Mouse (Mus musculus): Measurements from ENCODE around the gene Tnrc6c. TPM values are rescaled to one million over a fixed set of nuclear protein-coding genes. Genes with fewer than 3 reads are reported as not detected.

Tnrc6c gene
- polyA plus RNA-seq, 1 experiment from 2014 or later, result 11.6 TPM

DNA sequence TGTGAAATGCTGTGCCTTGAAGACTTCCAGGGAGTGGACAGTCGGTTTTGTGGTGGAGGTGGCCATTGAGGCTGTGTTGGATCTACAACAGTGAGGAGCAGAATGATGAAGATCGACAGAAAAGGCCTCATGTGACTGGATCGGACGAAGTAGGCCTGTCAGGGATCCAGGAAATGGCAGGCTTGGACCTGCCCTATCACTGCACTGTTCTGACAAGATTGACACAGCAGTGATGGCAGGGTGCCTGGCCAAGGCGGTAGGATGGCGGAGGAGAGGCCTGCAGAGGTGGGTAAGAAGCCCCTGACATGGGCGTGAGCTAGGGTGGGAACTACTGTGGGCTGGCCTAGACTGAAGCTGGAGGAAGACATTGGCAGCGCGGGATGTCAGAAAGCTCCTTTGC lies 110.2 kb downstream of the Tnrc6c start:
- H3K4me1 ChIP-seq (ENCODE audit: insufficient read depth), result no peaks in the 10 kb centered on the region
- no peak overlapping the region for H3K9ac ChIP-seq
- H3K27ac ChIP-seq (ENCODE audit: low read depth), result no peak overlapping the region
- no peak overlapping the region for H3K4me3 ChIP-seq (ENCODE audit: low read depth, low read length)
- DNase-seq, result no peak
- no peaks in the 10 kb centered on the region for H3K27me3 ChIP-seq (ENCODE audit: insufficient read depth, low read length)
- TF ChIP-seq CTCF (IDR thresholded peaks at IDR 0.05; ENCODE audit: low read depth), result no peak
- ATAC-seq (ENCODE audit: insufficient read depth), result no peak
- H3K36me3 ChIP-seq (ENCODE audit: insufficient read depth), result peaks cover 52% of the 10 kb centered on the region
- 82% methylated on average over 9 of the region's 9 CpGs for WGBS
- no peak overlapping the region for H3K4me2 ChIP-seq
- H3K9me3 ChIP-seq (ENCODE audit: low read depth, low read length), result no peaks in the 10 kb centered on the region

DNA sequence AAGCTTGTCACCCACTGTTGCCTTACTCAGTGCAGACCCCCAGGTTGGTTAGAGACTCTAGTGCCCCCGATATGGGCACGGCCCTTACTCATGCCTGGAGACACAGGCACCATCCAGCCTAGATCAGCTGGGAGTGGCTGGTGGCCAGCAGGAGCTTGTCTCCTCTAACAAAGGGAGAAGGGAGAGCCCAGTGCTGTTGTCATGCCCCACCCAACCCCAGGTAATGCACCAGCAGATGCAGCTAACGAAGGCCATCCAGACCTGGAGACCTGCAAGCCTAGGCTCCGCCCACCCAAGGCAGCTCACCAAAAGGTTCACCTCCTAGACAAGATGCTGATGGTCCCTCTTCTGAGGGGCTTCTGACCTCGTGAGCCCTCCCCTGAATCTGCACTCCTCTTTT lies 111.3 kb downstream of the Tnrc6c start:
- TF ChIP-seq CTCF (IDR thresholded peaks at IDR 0.05; ENCODE audit: low read depth), result no peak
- H3K9me3 ChIP-seq (ENCODE audit: low read depth, low read length), result no peaks in the 10 kb centered on the region
- no peak for DNase-seq
- no peak for ATAC-seq (ENCODE audit: insufficient read depth)
- H3K27me3 ChIP-seq (ENCODE audit: insufficient read depth, low read length), result no peaks in the 10 kb centered on the region
- H3K36me3 ChIP-seq (ENCODE audit: insufficient read depth), result peaks cover 41% of the 10 kb centered on the region
- no peak overlapping the region for H3K27ac ChIP-seq (ENCODE audit: low read depth)
- H3K4me3 ChIP-seq (ENCODE audit: low read depth, low read length), result no peak overlapping the region
- no peak overlapping the region for H3K9ac ChIP-seq
- no peaks in the 10 kb centered on the region for H3K4me1 ChIP-seq (ENCODE audit: insufficient read depth)
- no peak overlapping the region for H3K4me2 ChIP-seq
- 81% methylated on average over 5 of the region's 5 CpGs for WGBS

DNA sequence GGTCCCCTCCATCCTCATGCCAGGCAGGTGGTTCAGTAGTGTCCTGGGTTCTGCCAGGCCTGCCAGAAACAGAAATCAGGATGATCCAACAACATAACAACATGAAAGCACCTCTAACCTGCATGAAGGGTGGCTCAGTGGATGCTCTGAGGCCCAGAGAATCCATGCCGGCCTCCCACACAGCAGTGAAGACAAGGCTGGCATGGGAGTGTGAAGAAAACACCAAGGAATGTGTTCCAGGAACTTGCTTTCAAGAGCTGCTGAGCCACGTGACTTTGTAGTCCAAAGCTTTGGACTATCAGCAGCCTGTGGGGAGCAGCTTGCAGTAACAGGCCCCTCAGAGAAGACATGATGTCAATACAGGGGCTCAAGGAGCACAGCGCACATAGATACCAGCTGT lies 112.2 kb downstream of the Tnrc6c start:
- no peak for TF ChIP-seq CTCF (IDR thresholded peaks at IDR 0.05; ENCODE audit: low read depth)
- 82% methylated on average over 3 of the region's 3 CpGs for WGBS
- no peaks in the 10 kb centered on the region for H3K9me3 ChIP-seq (ENCODE audit: low read depth, low read length)
- peaks cover 34% of the 10 kb centered on the region for H3K36me3 ChIP-seq (ENCODE audit: insufficient read depth)
- no peaks in the 10 kb centered on the region for H3K27me3 ChIP-seq (ENCODE audit: insufficient read depth, low read length)
- H3K27ac ChIP-seq (ENCODE audit: low read depth), result no peak overlapping the region
- ATAC-seq (ENCODE audit: insufficient read depth) (no peak), DNase-seq (no peak)
- no peak overlapping the region for H3K9ac ChIP-seq
- no peak overlapping the region for H3K4me2 ChIP-seq
- no peaks in the 10 kb centered on the region for H3K4me1 ChIP-seq (ENCODE audit: insufficient read depth)
- no peak overlapping the region for H3K4me3 ChIP-seq (ENCODE audit: low read depth, low read length)

DNA sequence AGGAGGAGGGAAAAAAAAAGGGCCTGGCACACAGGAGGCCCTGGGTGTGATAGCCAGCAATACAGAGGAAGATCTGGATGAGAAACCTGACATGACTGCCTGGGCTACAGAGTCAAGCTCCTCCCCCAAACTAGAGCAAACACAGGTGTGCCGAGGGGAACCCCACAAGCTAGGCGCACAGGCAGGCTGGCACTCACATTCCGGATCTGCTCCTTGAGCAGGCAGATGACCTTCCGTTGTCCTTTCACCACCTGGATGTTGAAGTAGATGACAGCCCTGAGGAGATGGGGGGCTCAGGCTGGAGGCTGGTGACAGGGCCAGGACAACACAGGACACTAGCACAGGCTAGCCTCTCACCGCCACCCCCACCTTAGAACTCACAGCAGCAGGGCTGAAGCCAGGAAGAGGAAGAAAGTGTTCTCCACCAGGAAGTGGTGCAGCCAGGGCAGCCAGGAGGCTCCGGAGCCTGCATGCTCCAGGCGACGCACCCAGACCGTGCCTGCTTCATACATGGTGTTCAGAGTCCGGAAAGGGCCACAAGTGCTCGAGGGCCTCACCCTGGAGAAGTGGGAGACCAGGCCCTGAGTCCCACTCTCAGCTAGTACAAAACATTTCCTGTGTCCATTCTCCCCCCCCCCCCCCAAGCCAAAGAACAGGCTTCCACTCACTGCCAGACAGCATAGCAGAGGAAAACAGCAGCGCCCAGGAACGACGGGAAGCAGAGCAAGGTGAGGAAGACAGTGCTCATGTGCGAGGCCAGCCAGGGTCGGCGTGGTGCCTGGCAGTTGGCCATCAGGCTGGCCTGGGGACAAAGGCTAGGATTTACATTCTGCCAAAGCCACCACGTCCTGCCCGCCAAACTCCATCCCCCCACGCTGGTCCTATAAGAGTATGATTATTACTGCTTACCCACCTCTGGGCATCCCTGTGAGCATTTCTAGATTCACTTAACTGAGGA lies 114.9 kb downstream of the Tnrc6c start:
- ATAC-seq (ENCODE audit: insufficient read depth), result no peak
- peaks cover 23% of the 10 kb centered on the region for H3K36me3 ChIP-seq (ENCODE audit: insufficient read depth)
- no peak for DNase-seq
- H3K9ac ChIP-seq, result no peak overlapping the region
- TF ChIP-seq CTCF (IDR thresholded peaks at IDR 0.05; ENCODE audit: low read depth), result no peak
- 67% methylated on average over 20 of the region's 20 CpGs for WGBS
- no peaks in the 10 kb centered on the region for H3K9me3 ChIP-seq (ENCODE audit: low read depth, low read length)
- no peaks in the 10 kb centered on the region for H3K27me3 ChIP-seq (ENCODE audit: insufficient read depth, low read length)
- H3K4me2 ChIP-seq, result no peak overlapping the region
- H3K4me3 ChIP-seq (ENCODE audit: low read depth, low read length), result no peak overlapping the region
- H3K27ac ChIP-seq (ENCODE audit: low read depth), result no peak overlapping the region; the same call in 1 of the 2 replicates
- no peaks in the 10 kb centered on the region for H3K4me1 ChIP-seq (ENCODE audit: insufficient read depth)

DNA sequence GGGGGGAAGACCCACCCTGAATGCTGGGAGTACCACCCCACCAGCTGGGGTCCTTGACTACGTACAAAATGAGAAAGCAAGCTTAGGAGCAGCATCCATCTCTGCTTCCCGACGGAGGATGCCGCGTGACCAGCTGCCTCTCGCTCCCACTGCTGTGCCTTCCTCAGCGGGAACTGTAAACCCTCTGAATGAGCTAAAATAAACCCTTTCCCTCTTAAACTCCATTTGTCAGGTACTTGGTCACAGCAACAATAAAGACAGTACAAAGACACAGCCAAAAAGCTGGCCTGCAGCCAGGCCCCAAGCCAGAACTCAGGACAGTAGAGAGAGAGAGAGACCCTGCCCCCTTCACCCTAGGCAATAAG lies 115.6 kb downstream of the Tnrc6c start:
- TF ChIP-seq CTCF (IDR thresholded peaks at IDR 0.05; ENCODE audit: low read depth), result no peak
- Histone ChIP-seq H3K4me1 (ENCODE audit: insufficient read depth) (no peaks in the 10 kb centered on the region), H3K27ac (ENCODE audit: low read depth) (no peak overlapping the region), H3K36me3 (ENCODE audit: insufficient read depth) (peaks cover 17% of the 10 kb centered on the region), H3K27me3 (ENCODE audit: insufficient read depth, low read length) (no peaks in the 10 kb centered on the region), H3K4me3 (ENCODE audit: low read depth, low read length) (no peak overlapping the region), H3K9ac (no peak overlapping the region), H3K9me3 (ENCODE audit: low read depth, low read length) (no peaks in the 10 kb centered on the region), H3K4me2 (no peak overlapping the region)
- ATAC-seq (ENCODE audit: insufficient read depth) (no peak), DNase-seq (peak; percentile 5)
- WGBS, result 78% methylated on average over 7 of the region's 7 CpGs

DNA sequence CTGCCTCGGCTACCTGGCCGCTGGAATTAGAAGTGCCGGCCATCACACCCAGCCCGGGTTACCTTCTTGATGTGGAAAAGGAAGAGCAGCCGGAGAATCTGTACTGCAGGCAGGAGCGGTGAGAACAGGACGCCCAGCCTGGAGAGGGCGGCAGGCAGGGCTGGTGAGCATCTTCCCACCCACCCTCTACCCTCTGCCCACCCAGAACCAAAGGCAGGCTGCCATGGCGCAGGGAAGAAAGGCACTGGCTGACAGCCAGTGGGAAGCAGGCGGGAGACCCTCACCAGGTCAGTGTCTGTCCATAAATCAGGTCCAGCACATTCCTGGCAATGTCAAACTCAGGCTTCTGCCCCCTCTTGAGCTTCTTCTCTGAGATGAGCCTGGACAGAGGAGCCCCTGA lies 116.3 kb downstream of the Tnrc6c start:
- Histone ChIP-seq H3K27me3 (ENCODE audit: insufficient read depth, low read length) (no peaks in the 10 kb centered on the region), H3K4me2 (no peak overlapping the region), H3K27ac (ENCODE audit: low read depth) (no peak overlapping the region), H3K36me3 (ENCODE audit: insufficient read depth) (peaks cover 11% of the 10 kb centered on the region; the same call in 1 of the 2 replicates), H3K9ac (no peak overlapping the region), H3K4me3 (ENCODE audit: low read depth, low read length) (no peak overlapping the region), H3K9me3 (ENCODE audit: low read depth, low read length) (no peaks in the 10 kb centered on the region), H3K4me1 (ENCODE audit: insufficient read depth) (no peaks in the 10 kb centered on the region)
- peak; percentile 13 for DNase-seq
- WGBS, result 69% methylated on average over 10 of the region's 10 CpGs
- no peak for ATAC-seq (ENCODE audit: insufficient read depth)
- TF ChIP-seq CTCF (IDR thresholded peaks at IDR 0.05; ENCODE audit: low read depth), result no peak

DNA sequence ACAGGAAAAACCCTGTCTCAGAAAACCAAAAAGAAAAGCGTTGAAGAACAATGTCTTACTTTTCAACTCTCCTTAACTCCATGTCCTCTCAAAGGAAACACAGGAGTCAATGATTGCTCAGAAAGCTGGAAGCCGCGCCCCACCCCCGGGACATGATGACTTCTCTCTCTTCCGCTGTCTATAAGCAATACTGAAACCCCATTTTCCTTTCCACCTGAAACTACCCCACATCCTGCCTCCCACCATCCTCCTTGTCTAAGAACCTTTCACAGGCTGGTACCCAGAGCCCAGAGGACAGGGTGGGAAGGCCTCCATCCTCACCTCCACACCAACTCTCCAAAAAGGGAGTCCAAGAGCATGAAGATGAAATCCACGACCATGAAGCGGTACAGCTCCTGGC lies 118.3 kb downstream of the Tnrc6c start:
- no peak for DNase-seq
- Histone ChIP-seq H3K9ac (no peak overlapping the region), H3K9me3 (ENCODE audit: low read depth, low read length) (no peaks in the 10 kb centered on the region), H3K27me3 (ENCODE audit: insufficient read depth, low read length) (no peaks in the 10 kb centered on the region), H3K4me1 (ENCODE audit: insufficient read depth) (no peaks in the 10 kb centered on the region), H3K4me2 (no peak overlapping the region), H3K4me3 (ENCODE audit: low read depth, low read length) (no peak overlapping the region), H3K27ac (ENCODE audit: low read depth) (no peak overlapping the region), H3K36me3 (ENCODE audit: insufficient read depth) (0 out of 2 replicates have a peak, but pooled peaks cover 10% of the 10 kb centered on the region)
- ATAC-seq (ENCODE audit: insufficient read depth), result no peak
- TF ChIP-seq CTCF (IDR thresholded peaks at IDR 0.05; ENCODE audit: low read depth), result no peak
- WGBS, result 94% methylated on average over 7 of the region's 7 CpGs
